ENCODE assay signal across 11 mouse cellular contexts in the genomic region with DNA sequence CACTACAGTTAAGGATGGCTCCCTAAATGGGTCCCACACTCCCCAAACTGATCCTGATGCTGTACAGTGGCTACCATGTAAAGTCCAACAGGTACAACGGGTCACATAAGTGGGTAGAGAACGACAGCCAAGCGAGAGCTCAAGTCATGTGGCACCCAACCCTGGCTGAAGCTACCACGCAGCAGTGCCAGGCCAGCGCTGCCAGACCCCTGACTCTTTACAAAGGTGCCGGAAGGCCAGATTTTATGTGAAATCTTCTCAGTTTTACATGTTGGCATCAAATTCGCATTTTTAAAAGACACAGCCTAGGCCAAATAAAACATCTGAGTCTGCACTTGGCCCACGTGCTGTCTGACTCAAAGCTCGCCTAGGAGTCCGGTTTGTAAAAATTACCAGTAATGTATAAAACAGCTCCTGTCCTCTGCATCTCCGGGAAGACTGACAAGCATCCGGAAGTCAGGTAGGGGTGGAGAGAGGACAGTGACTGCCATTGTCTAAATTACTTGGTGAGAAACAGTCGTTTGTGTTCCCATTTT. TPM values are rescaled to one million over a fixed set of nuclear protein-coding genes. Genes with fewer than 3 reads are reported as not detected.
DNase-seq lines count a peak whose midpoint lies in the region; ATAC-seq and TF ChIP-seq lines count a peak whose summit lies in the region.
"Had no signal": no experiment of that assay in that cellular context is flagged by ENCODE, and none has a peak within 500 bp of the region (broad histone marks: within the 10 kb centered on the region; RNA-seq: fewer than 3 reads in every experiment).

No protein-coding gene starts in this region.

- no peaks in the 10 kb centered on the region for H3K27me3 ChIP-seq in hindbrain, embryonic 12.5 days
- H3K27me3 ChIP-seq in hindbrain, embryonic 11.5 days (ENCODE audit: control insufficient read depth, insufficient read depth, low read length) = no peaks in the 10 kb centered on the region
- H3K27me3 ChIP-seq in forebrain, embryonic 13.5 days = no peaks in the 10 kb centered on the region
- H3K27me3 ChIP-seq in midbrain, postnatal 0 days (ENCODE audit: insufficient read depth, low read length) = no peaks in the 10 kb centered on the region

- H3K4me3 ChIP-seq in hindbrain, embryonic 12.5 days = no peak overlapping the region
- no peak overlapping the region for H3K4me3 ChIP-seq in hindbrain, embryonic 11.5 days (ENCODE audit: low read depth, low read length)
- no peak overlapping the region for H3K4me3 ChIP-seq in forebrain, embryonic 13.5 days
- no peak overlapping the region for H3K4me3 ChIP-seq in midbrain, postnatal 0 days (ENCODE audit: low read depth, low read length)

- H3K4me1 ChIP-seq in hindbrain, embryonic 12.5 days = peaks cover 66% of the 10 kb centered on the region
- H3K4me1 ChIP-seq in hindbrain, embryonic 11.5 days (replicated peaks; ENCODE audit: control insufficient read depth, insufficient read depth, low read length) = peaks cover 11% of the 10 kb centered on the region
- peaks cover 68% of the 10 kb centered on the region for H3K4me1 ChIP-seq in forebrain, embryonic 13.5 days
- peaks cover 18% of the 10 kb centered on the region; the same call in 1 of the 2 replicates for H3K4me1 ChIP-seq in midbrain, postnatal 0 days (ENCODE audit: insufficient read depth, low read length)

- H3K36me3 ChIP-seq in hindbrain, embryonic 12.5 days = peaks cover 4% of the 10 kb centered on the region; the same call in 1 of the 2 replicates
- no peaks in the 10 kb centered on the region for H3K36me3 ChIP-seq in hindbrain, embryonic 11.5 days (ENCODE audit: control insufficient read depth, insufficient read depth, low read length)
- peaks cover 17% of the 10 kb centered on the region for H3K36me3 ChIP-seq in forebrain, embryonic 13.5 days (ENCODE audit: poor library complexity, severe bottlenecking)
- no peaks in the 10 kb centered on the region for H3K36me3 ChIP-seq in midbrain, postnatal 0 days (ENCODE audit: insufficient read depth, low read length)

- no peak overlapping the region for H3K4me2 ChIP-seq in hindbrain, embryonic 12.5 days (replicated peaks)
- no peak overlapping the region for H3K4me2 ChIP-seq in hindbrain, embryonic 11.5 days (replicated peaks; ENCODE audit: low read depth, low read length)
- H3K4me2 ChIP-seq in forebrain, embryonic 13.5 days = no peak overlapping the region; the same call in 1 of the 2 replicates
- H3K4me2 ChIP-seq in midbrain, postnatal 0 days (ENCODE audit: low read depth, low read length, poor library complexity, severe bottlenecking) = no peak overlapping the region

- no peak overlapping the region for H3K9ac ChIP-seq in hindbrain, embryonic 12.5 days
- H3K9ac ChIP-seq in hindbrain, embryonic 11.5 days (ENCODE audit: low read depth, low read length) = no peak overlapping the region
- no peak overlapping the region for H3K9ac ChIP-seq in forebrain, embryonic 13.5 days
- no peak overlapping the region for H3K9ac ChIP-seq in midbrain, postnatal 0 days (replicated peaks; ENCODE audit: low read length, poor library complexity, severe bottlenecking)

- H3K9me3 ChIP-seq in hindbrain, embryonic 12.5 days (replicated peaks) = no peaks in the 10 kb centered on the region
- H3K9me3 ChIP-seq in hindbrain, embryonic 11.5 days (ENCODE audit: control insufficient read depth, low read length) = no peaks in the 10 kb centered on the region
- 0 out of 2 replicates have a peak, but pooled peaks cover 2% of the 10 kb centered on the region for H3K9me3 ChIP-seq in forebrain, embryonic 13.5 days (replicated peaks)
- H3K9me3 ChIP-seq in midbrain, postnatal 0 days (ENCODE audit: low read length) = no peaks in the 10 kb centered on the region

- 0 out of 2 replicates have a peak overlapping the region, but pooled peaks have one; percentile 5 for H3K27ac ChIP-seq in hindbrain, embryonic 12.5 days
- no peak overlapping the region for H3K27ac ChIP-seq in hindbrain, embryonic 11.5 days (ENCODE audit: low read depth, low read length)
- H3K27ac ChIP-seq in forebrain, embryonic 13.5 days = peak overlapping the region; percentile 41
- peak overlapping the region; percentile 18; the same call in 1 of the 2 replicates for H3K27ac ChIP-seq in midbrain, postnatal 0 days (ENCODE audit: low read depth, low read length)

- DNase-seq in adrenal gland, postnatal 14 days = peak; percentile 27
- DNase-seq in adrenal gland, postnatal 10 days = no peak
- no peak for DNase-seq in hindbrain, embryonic 11.5 days (ENCODE audit: low spot score)
- no peak for DNase-seq in midbrain, postnatal 0 days (ENCODE audit: low spot score)
- DNase-seq in layer of hippocampus, postnatal 14 days (ENCODE audit: low spot score in 2 of 2) = no peak
- DNase-seq: heart, postnatal 10 days; kidney, postnatal 25 days; retina, postnatal 1 day had no signal

- ATAC-seq in hindbrain, embryonic 12.5 days (ENCODE audit: low FRiP score) = no peak
- no peak for ATAC-seq in hindbrain, embryonic 11.5 days (ENCODE audit: low FRiP score)
- no peak for ATAC-seq in forebrain, embryonic 13.5 days
- ATAC-seq in midbrain, postnatal 0 days (ENCODE audit: low FRiP score) = no peak
- no peak for ATAC-seq in inflammation-experienced regulatory T-cells, adult 6 months

- 81% methylated on average over 13 of the region's 13 CpGs for WGBS in hindbrain, embryonic 12.5 days
- 79% methylated on average over 13 of the region's 13 CpGs for WGBS in hindbrain, embryonic 11.5 days
- WGBS in forebrain, embryonic 13.5 days = 78% methylated on average over 13 of the region's 13 CpGs
- WGBS in midbrain, postnatal 0 days = 64% methylated on average over 13 of the region's 13 CpGs

- TF ChIP-seq CTCF in midbrain, postnatal 0 days (IDR thresholded peaks at IDR 0.05) = no peak

RNA-seq across cellular contexts. Expression of gene Srgap3, which starts 22.4 kb away (rescaled TPM):
- total RNA-seq in adrenal gland, postnatal 14 days (2021) = 13.0 and 18.7 TPM in 2 replicates
- 10 to 100 TPM; 13.2 to 15.8 TPM for total RNA-seq in adrenal gland, postnatal 10 days (2021)
- 44.8 and 48.9 TPM in 2 replicates for polyA plus RNA-seq in hindbrain, embryonic 12.5 days (2016; fragmentation: Nextera tagmentation; extraction: Ambion mirVana)
- 49.8 and 89.6 TPM in 2 replicates for polyA plus RNA-seq in hindbrain, embryonic 11.5 days (2014; fragmentation: Nextera tagmentation; extraction: Ambion mirVana)
- 30.1 and 33.6 TPM in 2 replicates for polyA plus RNA-seq in forebrain, embryonic 13.5 days (2015; fragmentation: Nextera tagmentation; extraction: Ambion mirVana)
- total RNA-seq in midbrain, postnatal 0 days (2014; rRNA removed) = 58.6 and 77.6 TPM in 2 replicates
- polyA plus RNA-seq in midbrain, postnatal 0 days (2015; fragmentation: Nextera tagmentation; extraction: Ambion mirVana) = 20.9 and 29.8 TPM in 2 replicates
- 100 to 1,000 TPM; 254 to 257 TPM for total RNA-seq in layer of hippocampus, postnatal 14 days (2021)
- under 1 TPM; 0.20 to 0.90 (median 0.68) TPM for polyA plus RNA-seq in inflammation-experienced regulatory T-cells, adult 6 months (2017; shearing (Covaris generic))

Comparison
In these comparisons a context has a peak if more than half of its experiments do, and no peak if none do; other contexts are left out.
1. RNA of gene Srgap3, which starts 22.4 kb away (polyA plus RNA-seq): 49.8 to 89.6 TPM in hindbrain, embryonic 11.5 days, 44.8 to 48.9 TPM in hindbrain, embryonic 12.5 days, 30.1 to 33.6 TPM in forebrain, embryonic 13.5 days and 20.9 to 29.8 TPM in midbrain, postnatal 0 days; 0.20 to 0.90 TPM in inflammation-experienced regulatory T-cells, adult 6 months; every median in the first group is over 10 times any median in the second.